Mouse (Mus musculus): ENCODE measurements around the gene Ppp1r1c. TPM values are rescaled to one million over a fixed set of nuclear protein-coding genes. Genes with fewer than 3 reads are reported as not detected.

Gene Ppp1r1c
- polyA plus RNA-seq, 1 experiment: not detected

GRCm38 (mm10) chr2:79722415-79722814 lies 14.8 kb downstream of the Ppp1r1c start:
- no peaks in the 10 kb centered on the region for H3K4me1 ChIP-seq (ENCODE audit: control insufficient read depth, insufficient read depth, low read length)
- TF ChIP-seq POLR2A (IDR thresholded peaks at IDR 0.05; ENCODE audit: borderline replicate concordance, extremely low read depth, low read depth, low read length) (no peak), CTCF (IDR thresholded peaks at IDR 0.05; ENCODE audit: insufficient read depth, low read length) (no peak)
- DNase-seq: no peak
- H3K4me3 ChIP-seq (replicated peaks; ENCODE audit: extremely low read depth, low read depth, low read length): no peak overlapping the region
- WGBS: 50% methylated on average over 1 of the region's 1 CpGs

- WGBS: 64% methylated on average over 2 of the region's 2 CpGs
- Histone ChIP-seq H3K4me3 (replicated peaks; ENCODE audit: extremely low read depth, low read depth, low read length) (no peak overlapping the region), H3K4me1 (ENCODE audit: control insufficient read depth, insufficient read depth, low read length) (no peaks in the 10 kb centered on the region)
- DNase-seq: no peak
- TF ChIP-seq POLR2A (IDR thresholded peaks at IDR 0.05; ENCODE audit: borderline replicate concordance, extremely low read depth, low read depth, low read length): no peak
- no peak for TF ChIP-seq CTCF (IDR thresholded peaks at IDR 0.05; ENCODE audit: insufficient read depth, low read length)
These were observed 31.4 kb downstream of the Ppp1r1c start for GRCm38 (mm10) chr2:79738958-79739357.

- WGBS: 62% methylated on average over 2 of the region's 2 CpGs
- no peak overlapping the region for H3K4me3 ChIP-seq (replicated peaks; ENCODE audit: extremely low read depth, low read depth, low read length)
- TF ChIP-seq CTCF (IDR thresholded peaks at IDR 0.05; ENCODE audit: insufficient read depth, low read length) (no peak), POLR2A (IDR thresholded peaks at IDR 0.05; ENCODE audit: borderline replicate concordance, extremely low read depth, low read depth, low read length) (no peak)
- no peak for DNase-seq
- no peaks in the 10 kb centered on the region for H3K4me1 ChIP-seq (ENCODE audit: control insufficient read depth, insufficient read depth, low read length)
These were observed 34.4 kb downstream of the Ppp1r1c start for GRCm38 (mm10) chr2:79741966-79742365.

- TF ChIP-seq CTCF (IDR thresholded peaks at IDR 0.05; ENCODE audit: insufficient read depth, low read length): no peak
- no peak for TF ChIP-seq POLR2A (IDR thresholded peaks at IDR 0.05; ENCODE audit: borderline replicate concordance, extremely low read depth, low read depth, low read length)
- WGBS: 91% methylated on average over 4 of the region's 4 CpGs
- Histone ChIP-seq H3K4me1 (ENCODE audit: control insufficient read depth, insufficient read depth, low read length) (no peaks in the 10 kb centered on the region), H3K4me3 (replicated peaks; ENCODE audit: extremely low read depth, low read depth, low read length) (no peak overlapping the region)
- DNase-seq: no peak
These were observed 36.6 kb downstream of the Ppp1r1c start for GRCm38 (mm10) chr2:79744164-79744563.

GRCm38 (mm10) chr2:79751685-79752084 lies 44.1 kb downstream of the Ppp1r1c start:
- no peak for TF ChIP-seq POLR2A (IDR thresholded peaks at IDR 0.05; ENCODE audit: borderline replicate concordance, extremely low read depth, low read depth, low read length)
- no peak for TF ChIP-seq CTCF (IDR thresholded peaks at IDR 0.05; ENCODE audit: insufficient read depth, low read length)
- no peaks in the 10 kb centered on the region for H3K4me1 ChIP-seq (ENCODE audit: control insufficient read depth, insufficient read depth, low read length)
- DNase-seq: no peak
- 69% methylated on average over 3 of the region's 3 CpGs for WGBS
- no peak overlapping the region for H3K4me3 ChIP-seq (replicated peaks; ENCODE audit: extremely low read depth, low read depth, low read length)

- DNase-seq: no peak
- WGBS: 63% methylated on average over 4 of the region's 4 CpGs
- Histone ChIP-seq H3K4me1 (ENCODE audit: control insufficient read depth, insufficient read depth, low read length) (peaks cover 2% of the 10 kb centered on the region; the same call in 1 of the 2 replicates), H3K4me3 (replicated peaks; ENCODE audit: extremely low read depth, low read depth, low read length) (no peak overlapping the region)
- TF ChIP-seq POLR2A (IDR thresholded peaks at IDR 0.05; ENCODE audit: borderline replicate concordance, extremely low read depth, low read depth, low read length): no peak
- TF ChIP-seq CTCF (IDR thresholded peaks at IDR 0.05; ENCODE audit: insufficient read depth, low read length): no peak
These were observed 52.4 kb downstream of the Ppp1r1c start for GRCm38 (mm10) chr2:79760018-79760417.

GRCm38 (mm10) chr2:79762723-79763388 lies 55.3 kb downstream of the Ppp1r1c start:
- no peak for TF ChIP-seq POLR2A (IDR thresholded peaks at IDR 0.05; ENCODE audit: borderline replicate concordance, extremely low read depth, low read depth, low read length)
- no peak for TF ChIP-seq CTCF (IDR thresholded peaks at IDR 0.05; ENCODE audit: insufficient read depth, low read length)
- WGBS: 58% methylated on average over 6 of the region's 6 CpGs
- Histone ChIP-seq H3K4me3 (replicated peaks; ENCODE audit: extremely low read depth, low read depth, low read length) (no peak overlapping the region), H3K4me1 (ENCODE audit: control insufficient read depth, insufficient read depth, low read length) (peaks cover 5% of the 10 kb centered on the region)
- no peak for DNase-seq

GRCm38 (mm10) chr2:79765032-79765431 lies 57.5 kb downstream of the Ppp1r1c start:
- WGBS: 27% methylated on average over 3 of the region's 3 CpGs
- no peak for DNase-seq
- TF ChIP-seq POLR2A (IDR thresholded peaks at IDR 0.05; ENCODE audit: borderline replicate concordance, extremely low read depth, low read depth, low read length) (no peak), CTCF (IDR thresholded peaks at IDR 0.05; ENCODE audit: insufficient read depth, low read length) (no peak)
- Histone ChIP-seq H3K4me1 (ENCODE audit: control insufficient read depth, insufficient read depth, low read length) (peaks cover 5% of the 10 kb centered on the region), H3K4me3 (replicated peaks; ENCODE audit: extremely low read depth, low read depth, low read length) (no peak overlapping the region)

- Histone ChIP-seq H3K4me1 (ENCODE audit: control insufficient read depth, insufficient read depth, low read length) (peaks cover 5% of the 10 kb centered on the region), H3K4me3 (replicated peaks; ENCODE audit: extremely low read depth, low read depth, low read length) (no peak overlapping the region)
- 29% methylated on average over 7 of the region's 7 CpGs for WGBS
- TF ChIP-seq CTCF (IDR thresholded peaks at IDR 0.05; ENCODE audit: insufficient read depth, low read length) (no peak), POLR2A (IDR thresholded peaks at IDR 0.05; ENCODE audit: borderline replicate concordance, extremely low read depth, low read depth, low read length) (no peak)
- DNase-seq: no peak
These were observed 58.1 kb downstream of the Ppp1r1c start for GRCm38 (mm10) chr2:79765723-79766122.

- DNase-seq: no peak
- TF ChIP-seq POLR2A (IDR thresholded peaks at IDR 0.05; ENCODE audit: borderline replicate concordance, extremely low read depth, low read depth, low read length) (no peak), CTCF (IDR thresholded peaks at IDR 0.05; ENCODE audit: insufficient read depth, low read length) (no peak)
- peaks cover 5% of the 10 kb centered on the region for H3K4me1 ChIP-seq (ENCODE audit: control insufficient read depth, insufficient read depth, low read length)
- H3K4me3 ChIP-seq (replicated peaks; ENCODE audit: extremely low read depth, low read depth, low read length): no peak overlapping the region
- WGBS: 84% methylated on average over 2 of the region's 2 CpGs
These were observed 61.0 kb downstream of the Ppp1r1c start for GRCm38 (mm10) chr2:79768625-79769024.

All from lung, adult 2 months (tissue).